Mouse (Mus musculus) midbrain, embryonic 12.5 days (tissue): Measurements from ENCODE around the gene Gfi1b. TPM values are rescaled to one million over a fixed set of nuclear protein-coding genes. Genes with fewer than 3 reads are reported as not detected.
A peak's percentile ranks its signal among the peaks of the same experiment; 100 is the strongest.

ENCODE experiments used
- ATAC-seq: fragments of 200-750 bp; cut with Nextera tagmentation; 2 replicates; pipeline ENCODE4 v1.8.0; 2017; ENCODE audit warnings: low read depth, moderate TSS enrichment, moderate library complexity; ENCODE audit not compliant: low FRiP score
- H3K27ac ChIP-seq: fragments of 300-500 bp; sonication (generic); replicated peaks from 2 replicates; pipeline ENCODE4 v1.5.1; 2016; ENCODE audit warnings: mild to moderate bottlenecking
- H3K27me3 ChIP-seq: fragments of 300-500 bp; sonication (generic); 2 replicates; pipeline ENCODE4 v1.6.1; 2016; ENCODE audit warnings: mild to moderate bottlenecking
- H3K36me3 ChIP-seq: fragments of 300-500 bp; sonication (generic); 2 replicates; pipeline ENCODE4 v1.6.1; 2016
- H3K4me1 ChIP-seq: fragments of 300-500 bp; sonication (generic); 2 replicates; pipeline ENCODE4 v1.6.1; 2016
- H3K4me2 ChIP-seq: fragments of 300-500 bp; sonication (generic); replicated peaks from 2 replicates; pipeline ENCODE4 v1.6.1; 2016; ENCODE audit warnings: mild to moderate bottlenecking, moderate library complexity
- H3K4me3 ChIP-seq: fragments of 300-500 bp; sonication (generic); 2 replicates; pipeline ENCODE4 v1.5.1; 2016; ENCODE audit warnings: mild to moderate bottlenecking
- H3K9ac ChIP-seq: fragments of 300-500 bp; sonication (generic); replicated peaks from 2 replicates; pipeline ENCODE4 v1.6.1; 2016; ENCODE audit warnings: mild to moderate bottlenecking, moderate library complexity
- H3K9me3 ChIP-seq: fragments of 300-500 bp; sonication (generic); 2 replicates; pipeline ENCODE4 v1.6.1; 2016; ENCODE audit warnings: mild to moderate bottlenecking
- WGBS: fragments of 180-500 bp; shearing (Covaris S2); methylation state at CpG from one replicate; pipeline ENCODE4 v1.1.7; 2016; 5-methylcytosine and 5-hydroxymethylcytosine counted together
- polyA plus RNA-seq: library from polyadenylated mRNA; unstranded; fragments of >200 nt; fragmentation: Nextera tagmentation; extraction: Ambion mirVana; gene quantifications from 2 replicates; pipeline ENCODE4 v1.2.1, GENCODE M21; 2016

Gene Gfi1b
- polyA plus RNA-seq, 1 experiment from 2014 or later, result 0.80 TPM

GRCm38 (mm10) chr2:28592809-28593208 lies 29.0 kb downstream of the Gfi1b start:
- 8% methylated on average over 15 of the region's 15 CpGs for WGBS
- Histone ChIP-seq H3K27ac (no peak overlapping the region), H3K9me3 (no peaks in the 10 kb centered on the region), H3K9ac (no peak overlapping the region), H3K27me3 (peaks cover 16% of the 10 kb centered on the region), H3K4me2 (no peak overlapping the region), H3K4me1 (no peaks in the 10 kb centered on the region), H3K4me3 (no peak overlapping the region), H3K36me3 (no peaks in the 10 kb centered on the region)
- ATAC-seq, result no peak

DNA sequence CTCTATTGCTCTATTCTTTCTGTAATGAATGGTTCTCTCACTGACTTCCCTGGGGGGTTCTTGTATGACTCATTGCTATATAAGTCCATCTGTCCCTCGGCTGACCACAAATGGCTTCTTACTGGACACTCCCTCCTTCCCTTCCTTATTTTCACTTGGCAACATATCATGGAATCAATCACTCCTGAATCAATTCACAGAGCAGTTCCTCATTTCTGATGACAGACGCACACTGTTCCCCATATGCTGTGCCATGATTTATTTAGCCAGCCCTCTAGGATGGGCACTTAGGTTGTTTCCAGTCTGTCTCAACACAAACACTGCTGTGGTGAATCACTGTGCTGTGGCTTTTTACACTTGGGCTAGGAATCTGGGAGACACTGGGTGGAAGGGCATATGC lies 30.3 kb downstream of the Gfi1b start:
- H3K36me3 ChIP-seq, result no peaks in the 10 kb centered on the region

GRCm38 (mm10) chr2:28588574-28588973 lies 33.2 kb downstream of the Gfi1b start:
- no peak for ATAC-seq
- H3K4me1 ChIP-seq, result peaks cover 2% of the 10 kb centered on the region
- no peaks in the 10 kb centered on the region for H3K36me3 ChIP-seq
- peaks cover 6% of the 10 kb centered on the region; the same call in 1 of the 2 replicates for H3K27me3 ChIP-seq
- no peak overlapping the region for H3K9ac ChIP-seq
- H3K4me2 ChIP-seq, result no peak overlapping the region
- no peak overlapping the region for H3K4me3 ChIP-seq
- H3K9me3 ChIP-seq, result no peaks in the 10 kb centered on the region
- H3K27ac ChIP-seq, result no peak overlapping the region
- 35% methylated on average over 1 of the region's 1 CpGs for WGBS

More for the DNA sequence above, 30.3 kb downstream of the Gfi1b start:
- Histone ChIP-seq H3K27me3 (peaks cover 16% of the 10 kb centered on the region), H3K4me3 (no peak overlapping the region), H3K9ac (no peak overlapping the region), H3K4me2 (no peak overlapping the region), H3K4me1 (no peaks in the 10 kb centered on the region), H3K9me3 (no peaks in the 10 kb centered on the region), H3K27ac (no peak overlapping the region)
- 88% methylated on average over 2 of the region's 2 CpGs for WGBS
- no peak for ATAC-seq

- Histone ChIP-seq H3K4me1 (peaks cover 23% of the 10 kb centered on the region), H3K36me3 (peaks cover 3% of the 10 kb centered on the region; the same call in 1 of the 2 replicates), H3K9me3 (no peaks in the 10 kb centered on the region), H3K4me2 (no peak overlapping the region), H3K4me3 (no peak overlapping the region), H3K27me3 (0 out of 2 replicates have a peak, but pooled peaks cover 6% of the 10 kb centered on the region), H3K9ac (no peak overlapping the region), H3K27ac (no peak overlapping the region)
- ATAC-seq, result no peak
- 47% methylated on average over 2 of the region's 2 CpGs for WGBS
Measured at GRCm38 (mm10) chr2:28585730-28586129, 36.1 kb downstream of the Gfi1b start.

- no peak overlapping the region for H3K4me3 ChIP-seq
- WGBS, result 24% methylated on average over 6 of the region's 6 CpGs
- no peak for ATAC-seq
- no peak overlapping the region for H3K4me2 ChIP-seq
- H3K27ac ChIP-seq, result no peak overlapping the region
- no peaks in the 10 kb centered on the region for H3K9me3 ChIP-seq
- H3K27me3 ChIP-seq, result 0 out of 2 replicates have a peak, but pooled peaks cover 2% of the 10 kb centered on the region
- no peak overlapping the region for H3K9ac ChIP-seq
- peaks cover 23% of the 10 kb centered on the region for H3K4me1 ChIP-seq
- peaks cover 5% of the 10 kb centered on the region; the same call in 1 of the 2 replicates for H3K36me3 ChIP-seq
Measured at GRCm38 (mm10) chr2:28585043-28585571, 36.7 kb downstream of the Gfi1b start.

GRCm38 (mm10) chr2:28583651-28584050 lies 38.1 kb downstream of the Gfi1b start, which contains the start of gene Gtf3c5:
Gene Gtf3c5, minus strand, starts transcription at chr2:28583751.
- Histone ChIP-seq H3K36me3 (peaks cover 15% of the 10 kb centered on the region), H3K4me1 (peaks cover 23% of the 10 kb centered on the region), H3K27me3 (no peaks in the 10 kb centered on the region), H3K4me3 (peak within 1 kb of the TSS; percentile 77), H3K4me2 (peak within 1 kb of the TSS; percentile 68), H3K9me3 (no peaks in the 10 kb centered on the region), H3K27ac (peak within 1 kb of the TSS; percentile 87), H3K9ac (peak within 1 kb of the TSS; percentile 74)
- ATAC-seq, result no peak
- 72% methylated on average over 9 of the region's 9 CpGs for WGBS

DNA sequence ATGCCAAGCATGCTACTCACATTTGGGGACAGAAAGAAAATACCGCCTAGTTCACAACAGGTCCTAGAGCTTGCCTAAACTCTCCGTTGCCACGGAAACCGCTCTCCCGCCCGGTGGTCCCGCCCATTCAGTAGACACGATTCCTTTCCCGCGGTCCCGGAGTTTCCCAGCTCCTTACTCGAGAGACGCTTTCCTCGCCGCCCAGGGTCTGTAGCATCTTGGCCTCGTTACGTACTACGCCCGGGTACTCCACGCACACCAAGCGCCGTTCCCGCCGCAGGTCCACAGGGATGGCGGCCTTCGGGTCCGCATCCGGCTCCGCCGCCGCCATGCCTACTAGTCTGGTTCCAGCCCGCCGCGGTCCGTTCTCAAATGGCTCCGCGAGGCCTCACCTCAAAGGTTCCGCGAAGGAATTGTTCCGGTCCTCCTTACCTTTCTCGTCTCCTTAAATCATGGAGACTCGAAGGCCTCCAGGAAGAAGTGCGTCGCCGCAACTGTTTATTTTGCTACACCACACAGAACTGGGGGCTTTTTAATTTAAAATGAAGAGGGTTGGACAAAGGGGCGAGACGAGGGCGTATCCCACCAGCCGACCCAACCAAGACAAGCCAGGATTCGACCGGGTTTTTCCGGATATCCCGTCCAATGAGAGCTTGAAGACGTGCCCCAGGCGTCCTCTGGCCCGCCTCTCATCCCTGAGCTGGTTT lies 39.0 kb downstream of the Gfi1b start:
- H3K4me2 ChIP-seq, result peak overlapping the region; percentile 68
- WGBS, result under 1% methylated on average over 56 of the region's 56 CpGs
- H3K36me3 ChIP-seq, result peaks cover 24% of the 10 kb centered on the region
- H3K9ac ChIP-seq, result peak overlapping the region; percentile 74
- H3K4me1 ChIP-seq, result peaks cover 23% of the 10 kb centered on the region
- H3K9me3 ChIP-seq, result no peaks in the 10 kb centered on the region
- no peaks in the 10 kb centered on the region for H3K27me3 ChIP-seq
- peak overlapping the region; percentile 87 for H3K27ac ChIP-seq
- peak; percentile 89 for ATAC-seq
- peak overlapping the region; percentile 77 for H3K4me3 ChIP-seq

- peaks cover 70% of the 10 kb centered on the region for H3K36me3 ChIP-seq
- 68% methylated on average over 5 of the region's 5 CpGs for WGBS
- ATAC-seq, result no peak
- no peak overlapping the region for H3K4me2 ChIP-seq
- no peaks in the 10 kb centered on the region for H3K9me3 ChIP-seq
- H3K4me1 ChIP-seq, result peaks cover 17% of the 10 kb centered on the region
- no peaks in the 10 kb centered on the region for H3K27me3 ChIP-seq
- no peak overlapping the region for H3K9ac ChIP-seq
- no peak overlapping the region for H3K4me3 ChIP-seq
- no peak overlapping the region for H3K27ac ChIP-seq
Measured at GRCm38 (mm10) chr2:28578003-28578402, 43.8 kb downstream of the Gfi1b start.

DNA sequence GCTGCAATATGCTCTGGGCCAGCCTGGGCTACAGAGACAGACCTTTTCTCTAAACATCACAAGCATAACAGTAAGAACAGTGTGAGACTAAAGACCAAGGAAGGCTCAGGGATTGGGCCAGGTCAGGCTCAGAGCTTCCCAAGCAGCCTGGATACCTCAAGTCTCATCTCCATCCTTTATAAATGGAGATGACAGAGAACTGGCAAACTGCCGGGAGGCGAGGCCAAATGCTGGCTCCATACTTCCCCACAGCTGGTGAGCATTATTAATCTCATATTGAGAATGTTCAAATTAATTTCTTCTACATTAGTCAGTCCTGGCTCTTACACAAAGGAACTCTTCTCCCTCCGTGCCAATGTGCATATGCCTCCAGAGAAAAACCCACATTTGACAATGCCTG lies 45.0 kb downstream of the Gfi1b start:
- no peaks in the 10 kb centered on the region for H3K9me3 ChIP-seq
- H3K4me1 ChIP-seq, result peaks cover 11% of the 10 kb centered on the region
- no peak for ATAC-seq
- no peak overlapping the region for H3K4me3 ChIP-seq
- H3K36me3 ChIP-seq, result peaks cover 82% of the 10 kb centered on the region
- H3K4me2 ChIP-seq, result no peak overlapping the region
- 94% methylated on average over 3 of the region's 3 CpGs for WGBS
- no peak overlapping the region for H3K9ac ChIP-seq
- no peak overlapping the region for H3K27ac ChIP-seq
- H3K27me3 ChIP-seq, result no peaks in the 10 kb centered on the region

DNA sequence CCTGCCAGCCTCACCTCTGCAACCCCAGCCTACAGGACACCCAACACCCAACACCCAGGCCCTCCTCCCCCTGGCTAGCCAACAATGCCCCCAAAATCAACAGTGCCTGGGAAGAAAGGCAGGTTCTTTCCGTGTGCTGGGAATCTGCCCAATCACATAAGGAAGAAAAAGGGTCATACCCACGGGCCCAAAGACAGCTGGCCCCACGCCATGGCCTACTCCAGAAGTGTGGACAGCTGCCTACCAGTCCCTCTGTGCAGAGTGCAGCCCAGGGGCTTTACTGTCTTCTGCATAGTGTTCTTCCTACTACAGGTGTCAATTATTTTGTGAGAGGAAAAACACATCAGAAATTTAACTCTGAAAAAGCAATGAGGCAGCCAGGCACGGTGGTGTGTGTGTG lies 46.4 kb downstream of the Gfi1b start:
- no peak overlapping the region for H3K4me3 ChIP-seq
- WGBS, result 94% methylated on average over 4 of the region's 4 CpGs
- peaks cover 90% of the 10 kb centered on the region for H3K36me3 ChIP-seq
- H3K9me3 ChIP-seq, result no peaks in the 10 kb centered on the region
- H3K9ac ChIP-seq, result no peak overlapping the region
- no peak for ATAC-seq
- no peak overlapping the region for H3K27ac ChIP-seq
- no peaks in the 10 kb centered on the region for H3K27me3 ChIP-seq
- no peak overlapping the region for H3K4me2 ChIP-seq
- H3K4me1 ChIP-seq, result no peaks in the 10 kb centered on the region

GRCm38 (mm10) chr2:28569903-28570302 lies 51.9 kb downstream of the Gfi1b start:
- Histone ChIP-seq H3K4me3 (no peak overlapping the region), H3K9ac (no peak overlapping the region), H3K27ac (no peak overlapping the region), H3K27me3 (no peaks in the 10 kb centered on the region), H3K36me3 (peaks cover 97% of the 10 kb centered on the region), H3K4me2 (no peak overlapping the region), H3K4me1 (no peaks in the 10 kb centered on the region), H3K9me3 (no peaks in the 10 kb centered on the region)
- ATAC-seq, result no peak
- WGBS, result 71% methylated on average over 2 of the region's 3 CpGs

GRCm38 (mm10) chr2:28566545-28566944 lies 55.2 kb downstream of the Gfi1b start:
- H3K4me2 ChIP-seq, result no peak overlapping the region
- H3K9ac ChIP-seq, result no peak overlapping the region
- no peaks in the 10 kb centered on the region for H3K27me3 ChIP-seq
- peaks cover 64% of the 10 kb centered on the region for H3K36me3 ChIP-seq
- no peaks in the 10 kb centered on the region for H3K4me1 ChIP-seq
- H3K27ac ChIP-seq, result no peak overlapping the region
- H3K9me3 ChIP-seq, result no peaks in the 10 kb centered on the region
- no peak for ATAC-seq
- H3K4me3 ChIP-seq, result no peak overlapping the region
- 69% methylated on average over 5 of the region's 5 CpGs for WGBS
